Mouse (Mus musculus): ENCODE results near the gene Tmprss11a.
A peak's percentile ranks its signal among the peaks of the same experiment; 100 is the strongest.

Gene Tmprss11a

DNA sequence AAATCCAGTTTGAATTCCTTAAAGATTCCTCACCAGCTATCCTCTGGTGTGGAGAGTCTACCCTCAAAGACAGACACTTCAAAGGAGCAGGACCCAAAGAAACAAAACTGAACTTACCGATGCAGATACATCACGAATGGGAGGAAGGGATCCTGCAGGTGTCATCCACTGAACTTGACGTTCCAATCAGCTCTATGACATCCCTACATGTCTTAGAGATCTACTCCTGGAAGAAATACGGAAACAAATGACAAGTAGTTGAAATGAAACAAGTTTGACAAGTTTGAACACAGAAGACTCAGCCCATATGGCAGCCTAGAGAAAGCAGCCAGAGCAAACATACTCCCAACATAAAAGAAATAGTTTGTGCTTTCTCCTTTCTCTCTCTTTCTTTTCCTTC, at the start of gene Tmprss11a:
Gene Tmprss11a, minus strand, starts transcription at position 101 of the 400 bp plus-strand sequence.
- DNase-seq (ENCODE audit: low read depth, low spot score), result no peak

DNA sequence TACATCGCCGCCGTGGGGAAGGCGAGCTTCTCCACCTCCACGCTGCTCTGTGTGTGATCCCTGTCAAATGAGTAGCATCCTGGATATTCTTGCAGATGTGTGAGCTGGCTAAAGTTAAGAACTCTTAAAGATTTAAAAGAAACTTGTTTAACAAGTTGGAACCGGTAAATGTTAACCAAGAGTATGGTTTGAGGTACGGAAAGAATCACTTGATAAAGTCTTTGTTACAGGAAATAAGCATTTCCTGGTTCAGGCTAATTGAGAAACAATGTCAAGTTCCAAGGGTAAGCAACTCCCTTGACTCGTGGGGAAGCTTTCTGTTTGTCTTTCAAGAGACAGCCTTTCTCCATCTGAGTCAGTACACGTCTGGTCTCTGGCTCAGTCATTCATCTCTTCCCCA, 49.7 kb upstream of the Tmprss11a start, which contains the start of gene Tmprss11g:
Gene Tmprss11g, minus strand, starts transcription at position 101 of the 400 bp plus-strand sequence.
- DNase-seq (ENCODE audit: low read depth, low spot score), result peak; percentile 14

DNA sequence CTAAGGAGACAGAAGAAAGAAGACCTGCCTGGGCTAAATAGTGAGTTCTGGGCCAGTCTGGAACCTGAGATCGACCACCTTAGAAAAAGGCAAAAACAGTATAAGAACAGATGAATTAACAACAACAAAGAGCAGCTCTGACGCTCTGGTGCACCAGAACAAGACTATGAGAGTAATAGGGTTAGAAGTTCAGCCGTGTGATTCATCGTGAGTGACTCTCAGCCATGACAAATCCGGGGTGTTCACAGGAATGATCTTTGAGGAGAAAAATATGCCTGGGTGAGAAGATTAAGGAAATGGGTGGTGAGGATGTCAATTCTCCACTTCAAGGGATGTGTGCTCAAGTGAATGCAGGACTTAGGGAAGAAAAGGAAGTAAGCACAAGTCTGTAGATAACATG, 42.7 kb upstream of the Tmprss11a start:
- DNase-seq (ENCODE audit: low read depth, low spot score), result no peak

DNA sequence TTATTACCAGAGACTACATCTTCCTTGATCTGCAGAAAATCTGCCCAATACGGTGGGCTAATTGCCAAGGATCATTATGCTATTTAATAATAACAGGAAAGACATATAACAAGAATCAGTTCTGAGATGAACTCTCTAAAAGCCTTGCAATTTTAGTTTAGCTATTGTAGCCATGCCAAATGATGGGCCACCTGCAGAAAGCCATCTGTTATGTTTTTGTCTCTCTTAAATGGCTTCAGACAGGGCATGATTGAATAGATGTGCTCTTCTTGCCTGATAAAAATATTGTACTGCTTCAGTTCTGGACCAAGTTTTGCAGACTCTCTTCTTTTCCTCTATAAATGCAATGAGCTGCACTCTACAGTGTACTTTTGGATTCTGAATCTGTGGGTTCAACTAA, 24.7 kb upstream of the Tmprss11a start:
- DNase-seq (ENCODE audit: low read depth, low spot score), result no peak

DNA sequence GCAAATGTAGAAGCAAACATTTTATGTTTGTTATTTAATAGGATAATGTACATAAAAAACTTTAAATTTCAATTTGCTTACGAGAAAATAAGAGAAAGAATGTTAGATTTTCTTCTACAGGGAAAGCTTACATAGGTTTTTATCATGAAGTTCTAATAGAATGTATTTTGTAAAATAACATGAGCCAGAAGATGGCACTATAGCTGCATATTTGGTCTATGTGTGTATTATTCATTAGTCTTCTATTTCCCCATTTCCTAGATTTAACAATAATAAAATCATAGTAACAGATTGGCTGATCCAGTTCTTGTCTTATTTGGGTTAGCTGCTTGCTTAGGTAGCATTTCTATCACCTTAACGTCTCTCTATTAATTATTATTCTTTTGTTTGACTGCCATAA, 13.8 kb upstream of the Tmprss11a start:
- DNase-seq (ENCODE audit: low read depth, low spot score), result no peak

DNA sequence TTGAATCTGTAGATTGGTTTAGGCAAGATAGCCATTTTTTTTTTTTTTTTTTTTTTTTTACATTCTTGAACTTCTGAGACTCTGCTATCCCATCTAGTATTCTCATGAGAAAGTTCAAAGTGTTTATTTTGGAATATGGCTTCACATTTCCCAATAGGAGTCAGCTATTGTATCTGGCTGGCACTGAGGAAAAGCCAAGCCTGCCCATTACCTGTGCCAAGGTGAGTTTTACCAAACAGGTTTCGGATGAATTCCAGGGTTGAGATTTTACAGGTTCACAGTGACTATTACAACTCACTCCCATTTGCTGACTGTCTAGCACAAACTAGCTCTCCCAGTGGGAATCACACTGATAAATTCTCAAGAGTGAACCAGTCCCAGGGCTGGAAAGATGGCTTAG, 13.2 kb upstream of the Tmprss11a start:
- DNase-seq (ENCODE audit: low read depth, low spot score), result no peak

DNA sequence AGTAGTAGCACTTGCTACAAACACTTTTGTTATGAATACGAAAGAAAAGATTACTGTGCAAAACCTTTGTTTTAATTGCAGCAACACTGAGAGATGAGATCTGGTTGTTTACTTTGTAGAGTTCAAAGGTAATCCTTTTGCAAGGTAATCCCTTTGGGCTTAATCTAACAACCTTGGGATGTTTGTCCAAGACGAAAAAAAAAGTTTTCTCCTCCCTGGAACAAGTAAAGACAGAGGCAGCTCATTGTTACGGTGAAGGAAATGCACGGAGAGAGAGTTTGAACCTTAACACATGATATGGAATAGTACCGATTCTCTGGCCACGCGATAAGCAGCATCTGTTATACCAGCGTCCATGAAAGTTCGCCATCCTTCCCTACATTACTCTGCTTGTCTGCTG, 5.1 kb upstream of the Tmprss11a start:
- no peak for DNase-seq (ENCODE audit: low read depth, low spot score)

DNA sequence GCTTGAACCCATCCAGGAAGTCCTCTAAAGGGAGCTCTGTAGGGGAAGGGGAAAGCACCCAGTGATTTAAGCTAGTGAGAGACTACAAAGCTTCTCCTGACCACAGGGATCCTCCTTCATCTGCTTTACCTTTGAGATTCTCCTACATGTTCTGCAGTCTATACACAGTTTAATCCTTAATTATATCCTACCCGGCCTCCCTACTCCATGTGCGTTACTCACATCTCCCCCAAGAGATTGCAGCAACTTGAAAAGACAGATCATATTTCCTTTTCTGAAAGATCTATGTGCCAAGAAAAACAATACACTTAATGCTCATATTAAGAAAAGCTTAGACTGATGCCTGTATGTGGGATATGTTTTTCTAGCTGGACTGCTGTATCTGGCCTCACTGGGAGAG, 29.5 kb downstream of the Tmprss11a start:
- DNase-seq (ENCODE audit: low read depth, low spot score), result no peak

DNA sequence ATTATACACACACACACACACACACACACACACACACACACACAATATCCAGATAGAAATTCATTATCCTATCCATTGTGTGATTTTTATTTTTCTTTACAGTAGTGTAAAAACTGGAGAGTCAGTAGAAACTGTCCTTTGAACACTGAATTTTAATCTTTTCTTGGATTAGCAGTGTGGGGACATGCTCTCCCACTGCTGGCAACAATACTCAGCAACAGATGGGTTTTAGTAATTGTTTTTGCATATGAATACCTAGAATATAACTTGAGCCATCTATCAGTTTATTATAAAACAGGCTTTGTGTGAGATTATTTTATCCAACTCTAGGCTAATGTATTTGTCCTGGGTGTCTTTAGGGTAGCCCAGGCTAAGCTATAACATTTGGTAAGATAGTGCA, 30.2 kb downstream of the Tmprss11a start:
- DNase-seq (ENCODE audit: low read depth, low spot score), result no peak

DNA sequence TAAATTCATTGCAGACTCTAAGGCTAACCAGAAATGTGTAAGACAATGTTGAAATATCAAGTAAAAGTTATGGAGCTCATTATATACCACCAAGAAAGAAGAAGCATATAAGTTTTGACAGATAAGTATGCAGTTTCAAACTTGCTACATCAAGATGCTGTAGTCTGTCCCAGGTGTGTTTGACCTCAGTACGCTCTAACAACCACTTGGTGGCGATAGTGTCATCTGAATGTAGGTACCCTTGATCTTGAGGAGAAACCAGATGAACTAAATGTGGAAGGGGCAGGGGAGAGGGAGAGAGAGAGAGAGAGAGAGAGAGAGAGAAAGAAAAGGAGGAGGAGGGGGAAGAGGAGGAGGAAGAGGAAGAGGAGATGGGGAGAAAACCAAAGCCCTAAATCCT, 36.1 kb downstream of the Tmprss11a start:
- peak; percentile 75 for DNase-seq (ENCODE audit: low read depth, low spot score)

DNA sequence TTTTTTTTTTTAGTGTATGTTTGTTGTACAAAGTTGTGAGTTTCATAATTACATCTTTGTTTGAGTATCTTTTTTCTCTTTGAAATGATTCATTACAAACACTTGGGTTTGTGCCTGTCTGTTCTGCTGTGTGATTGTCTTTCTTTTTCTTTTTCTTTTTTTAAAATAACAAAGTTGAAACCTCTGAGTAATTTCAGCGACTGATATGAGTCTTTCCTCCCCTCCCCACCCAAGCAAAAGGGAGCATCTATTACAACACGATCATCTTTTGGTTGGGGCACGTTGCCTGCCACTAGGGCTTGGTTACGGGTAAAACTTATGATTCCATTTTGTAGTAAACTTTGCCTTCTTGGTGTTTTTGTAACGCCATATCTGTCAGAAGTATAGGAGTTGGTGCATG, 37.7 kb downstream of the Tmprss11a start:
- DNase-seq (ENCODE audit: low read depth, low spot score), result no peak

DNA sequence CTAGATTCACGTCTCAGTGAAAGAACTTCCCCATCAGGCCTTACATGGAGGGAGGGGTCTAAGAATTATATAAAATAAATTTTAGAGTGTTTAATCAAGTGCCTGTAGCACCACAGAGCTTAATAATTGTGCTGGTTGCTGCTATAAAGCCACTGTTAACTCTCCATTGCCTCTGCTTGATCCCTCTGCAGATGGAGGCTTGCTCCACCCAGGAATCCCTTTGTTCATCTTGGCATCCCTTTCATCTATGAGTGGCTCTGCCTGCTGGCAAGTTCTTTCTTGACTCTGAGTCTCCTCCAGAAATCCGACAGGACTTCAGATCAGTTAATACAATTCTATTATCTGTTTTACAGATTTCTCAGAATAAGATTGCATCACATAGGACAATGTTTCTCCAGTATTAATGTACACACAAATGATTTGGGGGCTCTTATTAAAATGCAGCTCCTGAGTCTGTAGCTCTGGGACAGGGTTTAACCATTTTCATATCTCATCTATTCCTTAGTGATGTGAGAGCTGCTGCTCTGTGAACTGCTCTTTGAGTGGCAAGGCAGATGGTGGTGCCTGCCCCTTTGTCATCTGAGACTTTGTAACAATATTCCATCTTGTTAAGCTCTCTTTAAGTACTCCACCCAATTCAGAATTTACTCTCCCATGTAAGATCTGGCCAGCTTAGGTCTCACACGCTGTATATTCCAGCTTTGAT, 47.3 kb downstream of the Tmprss11a start:
- no peak for DNase-seq (ENCODE audit: low read depth, low spot score)

DNA sequence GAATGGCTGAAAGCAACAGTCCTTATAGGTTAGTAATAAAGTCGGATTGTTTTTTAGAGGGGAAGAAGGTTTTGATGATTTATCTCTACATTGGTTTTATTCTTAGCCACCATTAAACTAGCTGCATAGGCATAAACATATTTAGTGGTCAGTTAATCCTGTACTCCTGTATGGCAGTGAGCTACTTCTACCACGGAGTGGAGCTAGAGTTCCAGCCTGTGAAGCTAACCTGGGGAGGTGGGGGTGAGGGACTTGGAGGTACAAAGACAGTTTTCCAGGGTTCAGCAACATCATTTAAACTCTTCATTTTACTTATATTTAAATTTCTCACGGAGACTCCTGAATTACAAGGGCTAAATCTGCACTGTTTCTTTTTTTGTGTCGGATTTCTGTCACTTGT, 49.3 kb downstream of the Tmprss11a start:
- DNase-seq (ENCODE audit: low read depth, low spot score), result peak; percentile 63

DNA sequence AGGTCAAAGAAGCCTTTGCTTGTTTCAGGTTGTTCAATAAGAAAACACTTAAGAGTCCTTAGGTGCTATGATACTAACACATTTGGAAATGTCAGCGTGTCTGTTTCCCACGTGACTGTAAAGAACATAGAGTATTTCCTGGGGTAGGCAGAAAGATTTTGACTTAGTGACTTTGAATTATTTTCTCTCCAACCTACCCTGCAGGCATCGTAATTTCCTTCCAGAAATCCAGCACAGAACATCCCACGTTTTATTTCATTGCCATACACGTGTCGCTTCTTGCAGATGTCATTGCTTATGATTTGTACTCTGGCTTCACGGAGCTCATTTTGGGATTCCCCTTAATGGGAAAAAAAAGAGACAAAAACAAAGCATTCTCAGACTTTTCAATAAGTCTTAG, 54.5 kb downstream of the Tmprss11a start:
- no peak for DNase-seq (ENCODE audit: low read depth, low spot score)

DNA sequence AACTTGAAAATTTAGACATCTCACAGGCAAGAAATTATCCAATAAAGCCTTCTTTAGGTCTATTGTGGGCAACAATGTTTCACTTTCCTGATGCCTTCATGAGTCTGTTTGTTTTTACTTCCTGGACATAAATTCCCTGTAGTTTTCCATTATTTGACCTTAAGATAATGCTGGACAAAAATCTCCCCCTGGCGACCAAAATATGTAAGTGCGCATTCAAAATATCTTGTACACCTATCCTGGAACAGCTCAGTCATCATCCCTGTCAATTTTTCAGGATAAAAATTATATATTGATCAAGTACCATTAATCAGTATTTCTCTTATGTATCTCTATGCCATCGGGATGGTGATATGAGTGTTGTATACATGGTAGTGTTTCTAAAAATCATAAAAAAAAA, 58.0 kb downstream of the Tmprss11a start:
- DNase-seq (ENCODE audit: low read depth, low spot score), result peak; percentile 63

DNA sequence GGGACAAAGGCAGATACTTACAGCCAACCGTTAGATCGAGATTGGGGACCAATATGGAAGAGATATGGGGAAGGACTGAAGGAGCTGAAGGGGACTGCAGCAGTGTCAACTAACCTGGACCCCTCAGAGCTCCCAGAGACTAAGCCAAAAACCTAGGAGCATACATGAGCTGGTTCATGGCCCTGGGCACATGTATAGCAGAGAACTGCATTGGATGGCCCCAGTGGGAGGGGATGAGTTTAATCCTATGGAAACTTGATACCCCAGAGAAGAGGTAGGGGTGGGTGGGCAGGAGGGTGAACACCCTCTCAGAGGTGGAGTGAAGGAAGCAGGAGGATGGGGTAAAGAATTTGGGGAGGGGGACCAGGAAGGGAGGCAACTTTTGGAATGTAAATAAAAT, 60.8 kb downstream of the Tmprss11a start:
- DNase-seq (ENCODE audit: low read depth, low spot score), result peak; percentile 71

DNA sequence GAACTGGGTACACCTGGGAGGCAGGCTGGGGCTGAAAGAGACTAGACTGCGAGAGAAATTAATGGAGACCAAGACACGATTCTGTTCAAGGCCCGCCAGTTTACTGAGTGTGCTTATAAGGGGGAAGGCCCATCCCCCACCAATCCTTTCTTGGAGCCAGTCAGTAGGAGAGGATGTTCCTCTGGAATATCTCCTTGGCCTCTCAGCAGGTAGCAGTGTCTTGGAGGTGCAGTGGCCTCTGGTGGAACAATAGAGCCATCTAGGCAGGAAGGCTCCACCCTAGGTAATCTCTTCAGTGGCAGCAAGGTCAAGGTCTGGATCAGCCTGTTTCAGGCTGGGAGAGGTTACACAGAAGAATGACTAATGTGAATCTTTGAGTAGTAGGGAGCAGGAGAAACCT, 61.6 kb downstream of the Tmprss11a start:
- DNase-seq (ENCODE audit: low read depth, low spot score), result peak; percentile 99

DNA sequence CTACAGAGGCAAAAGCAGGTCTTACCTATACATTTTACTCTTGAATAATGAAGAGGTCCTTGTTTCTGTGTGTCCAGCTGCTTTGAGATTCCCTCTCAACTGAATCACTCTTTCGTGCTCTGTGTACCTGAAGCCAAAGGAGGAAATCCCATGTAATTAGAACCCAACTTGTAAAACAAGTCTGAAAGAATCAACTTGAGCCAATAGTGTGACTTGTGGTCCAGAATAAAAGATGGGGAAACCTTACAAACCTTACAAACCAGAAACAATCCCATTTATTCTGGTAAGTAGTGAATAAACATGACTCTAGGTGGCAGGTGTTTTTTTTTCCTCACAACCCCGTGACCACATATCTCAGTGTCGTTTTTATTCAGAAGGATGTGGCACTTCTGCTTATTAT, 95.5 kb downstream of the Tmprss11a start, which contains the start of gene Tmprss11d:
Gene Tmprss11d, minus strand, starts transcription at position 101 of the 400 bp plus-strand sequence.
- no peak for DNase-seq (ENCODE audit: low read depth, low spot score)

Measured in R1 (cell line).